ENCODE assay signal across 10 mouse cellular contexts in genomic region chr13:108722234-108722633, GRCm38 (mm10).
A peak's percentile ranks its signal among the peaks of the same experiment; 100 is the strongest.
DNase-seq lines count a peak whose midpoint lies in the region; ATAC-seq lines count a peak whose summit lies in the region.
"Had no signal": no experiment of that assay in that cellular context is flagged by ENCODE, and none has a peak within 500 bp of the region (broad histone marks: within the 10 kb centered on the region; RNA-seq: fewer than 3 reads in every experiment).

No protein-coding gene starts in this region.

- no peak overlapping the region for H3K4me2 ChIP-seq in forebrain, embryonic 12.5 days
- H3K4me2 ChIP-seq: embryonic facial prominence, embryonic 15.5 days had no signal

- H3K27me3 ChIP-seq in forebrain, embryonic 12.5 days, result no peaks in the 10 kb centered on the region
- H3K27me3 ChIP-seq: embryonic facial prominence, embryonic 15.5 days had no signal

- H3K4me1 ChIP-seq in forebrain, embryonic 12.5 days, result no peaks in the 10 kb centered on the region
- H3K4me1 ChIP-seq: embryonic facial prominence, embryonic 15.5 days had no signal

- ATAC-seq in common myeloid progenitor, adult 5-6 weeks (replicated peaks; ENCODE audit: low read depth, poor library complexity, severe bottlenecking), result peak; percentile 80
- peak; percentile 63 for ATAC-seq in megakaryocyte progenitor cell, adult 5-6 weeks (replicated peaks; ENCODE audit: poor library complexity)
- ATAC-seq in forebrain, embryonic 12.5 days (ENCODE audit: low FRiP score), result no peak

- H3K27ac ChIP-seq in forebrain, embryonic 12.5 days, result no peak overlapping the region
- H3K27ac ChIP-seq: embryonic facial prominence, embryonic 15.5 days had no signal

- no peak overlapping the region for H3K4me3 ChIP-seq in forebrain, embryonic 12.5 days (replicated peaks)
- H3K4me3 ChIP-seq: embryonic facial prominence, embryonic 15.5 days; myocyte had no signal

- DNase-seq in embryo, embryonic 11 days, result peak; percentile 5
- no peak for DNase-seq in embryo, embryonic 9.5 days (ENCODE audit: extremely low spot score)
- DNase-seq in right cerebral cortex, postnatal 4 days, result peak; percentile 11
- no peak for DNase-seq in right cerebral cortex, postnatal 25 days
- DNase-seq in retina, embryonic 14.5 days (ENCODE audit: low spot score), result no peak

- no peaks in the 10 kb centered on the region for H3K9me3 ChIP-seq in forebrain, embryonic 12.5 days
- H3K9me3 ChIP-seq: embryonic facial prominence, embryonic 15.5 days had no signal

- no peak overlapping the region for H3K9ac ChIP-seq in forebrain, embryonic 12.5 days
- H3K9ac ChIP-seq: embryonic facial prominence, embryonic 15.5 days had no signal

- no peaks in the 10 kb centered on the region for H3K36me3 ChIP-seq in forebrain, embryonic 12.5 days (replicated peaks)
- H3K36me3 ChIP-seq: embryonic facial prominence, embryonic 15.5 days had no signal

- 77% methylated on average over 5 of the region's 5 CpGs for WGBS in forebrain, embryonic 12.5 days

Comparison
In these comparisons a context has a peak if more than half of its experiments do, and no peak if none do; other contexts are left out.
1. DNase-seq: peak in embryo, embryonic 11 days (single experiment) and right cerebral cortex, postnatal 4 days (single experiment); none in embryo, embryonic 9.5 days (single experiment), right cerebral cortex, postnatal 25 days (single experiment) and retina, embryonic 14.5 days (single experiment).